Mouse (Mus musculus): ENCODE results near the gene Gm47841. TPM values are rescaled to one million over a fixed set of nuclear protein-coding genes. Genes with fewer than 3 reads are reported as not detected.

The Gm47841 gene
- polyA plus RNA-seq, 1 experiment, result not detected

DNA sequence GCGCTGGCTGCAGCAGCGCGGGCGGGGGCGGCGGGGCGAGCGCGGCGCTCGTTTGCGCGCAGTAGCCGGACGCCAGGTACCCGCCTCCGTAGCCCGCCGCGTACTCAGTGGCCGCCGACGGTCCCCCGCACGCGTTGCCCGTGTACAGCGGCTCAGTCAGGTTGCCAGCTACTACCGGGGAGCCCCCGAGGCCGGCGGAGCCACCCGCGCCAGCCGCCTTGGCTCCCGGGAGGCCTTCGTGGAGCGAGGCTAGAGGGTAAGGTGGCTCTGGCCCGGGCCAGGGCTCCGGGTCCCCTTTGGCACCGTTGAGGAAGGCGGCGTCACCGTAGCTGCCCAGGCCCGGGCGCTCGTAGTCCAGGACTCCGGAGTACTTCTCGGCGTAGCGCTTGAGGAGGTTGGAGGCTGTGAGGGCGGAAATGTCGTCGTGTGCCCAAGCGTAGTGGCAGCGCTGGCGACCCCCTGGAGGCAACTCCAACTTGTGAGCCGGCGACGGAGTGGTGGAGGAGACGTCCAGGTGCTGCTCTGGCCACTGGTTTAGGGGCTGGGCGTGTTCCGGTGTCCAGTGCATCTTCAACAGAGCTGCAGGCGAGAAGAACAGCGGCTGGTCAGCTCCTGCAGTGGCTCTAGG is 6.7 kb upstream of the Gm47841 start:
- Histone ChIP-seq H3K4me1 (ENCODE audit: control insufficient read depth, insufficient read depth, insufficient read length, low read length) (no peaks in the 10 kb centered on the region), H3K27me3 (ENCODE audit: control insufficient read depth, insufficient read depth, low read length) (peaks cover 29% of the 10 kb centered on the region), H3K36me3 (ENCODE audit: control insufficient read depth, insufficient read depth, low read length) (0 out of 2 replicates have a peak, but pooled peaks cover 2% of the 10 kb centered on the region), H3K4me3 (ENCODE audit: low read depth, low read length) (no peak overlapping the region), H3K27ac (ENCODE audit: insufficient read depth, low read depth, low read length) (no peak overlapping the region)
- 49% methylated on average over 65 of the region's 65 CpGs for WGBS
- no peak for TF ChIP-seq CTCF (IDR thresholded peaks at IDR 0.05; ENCODE audit: extremely low read depth, insufficient read length, insufficient replicate concordance, low read depth, low read length)
- TF ChIP-seq POLR2A (IDR thresholded peaks at IDR 0.05; ENCODE audit: low read depth, low read length), result no peak

DNA sequence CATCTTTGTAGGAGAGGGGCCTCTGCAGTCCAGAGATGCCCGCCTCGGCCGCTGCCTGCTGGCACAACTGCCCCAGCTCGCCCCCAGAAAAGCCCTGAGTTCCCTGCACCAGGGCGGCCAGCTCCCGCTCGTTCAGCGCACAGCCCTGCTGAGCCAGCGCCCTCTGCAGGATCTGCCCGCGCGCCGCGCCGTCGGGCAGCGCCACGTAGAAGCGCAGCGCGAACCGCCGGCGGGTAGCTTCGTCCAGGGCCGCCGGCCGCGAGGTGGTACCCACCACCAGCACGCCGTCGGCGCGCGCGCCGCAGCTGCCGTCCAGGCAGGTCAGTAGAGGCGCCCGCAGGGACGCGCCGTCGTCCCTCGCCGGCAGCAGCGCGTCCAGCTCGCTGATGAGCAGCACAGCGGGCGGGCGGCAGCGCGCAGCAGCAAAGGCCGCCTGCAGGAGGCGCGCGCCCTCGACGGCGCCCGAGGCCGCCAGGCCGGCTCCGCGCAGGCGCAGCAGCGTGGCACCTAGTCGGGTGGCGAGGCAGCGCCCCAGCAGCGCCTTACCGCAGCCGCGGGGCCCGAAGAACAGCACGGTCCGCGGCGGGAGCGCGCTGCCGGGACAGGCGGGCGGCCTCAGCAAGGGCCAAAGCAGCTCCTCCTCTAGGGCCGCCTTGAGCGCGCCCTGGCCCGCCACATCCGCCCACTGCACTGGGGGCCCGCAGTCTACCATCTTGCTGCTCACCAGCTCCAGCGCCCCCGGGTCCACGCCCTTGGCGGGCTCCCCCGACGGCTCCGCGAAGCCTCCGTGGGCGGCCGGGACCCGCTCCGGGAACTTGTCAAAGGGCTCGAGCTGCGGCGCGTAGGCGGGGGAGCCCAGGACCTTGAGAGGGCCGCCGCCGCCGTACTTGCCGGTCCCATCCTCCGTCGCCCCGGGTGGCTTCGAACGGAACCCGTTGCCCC is 5.6 kb upstream of the Gm47841 start:
- H3K27me3 ChIP-seq (ENCODE audit: control insufficient read depth, insufficient read depth, low read length), result peaks cover 35% of the 10 kb centered on the region
- TF ChIP-seq CTCF (IDR thresholded peaks at IDR 0.05; ENCODE audit: extremely low read depth, insufficient read length, insufficient replicate concordance, low read depth, low read length), result no peak
- TF ChIP-seq POLR2A (IDR thresholded peaks at IDR 0.05; ENCODE audit: low read depth, low read length), result no peak
- H3K27ac ChIP-seq (ENCODE audit: insufficient read depth, low read depth, low read length), result no peak overlapping the region
- H3K36me3 ChIP-seq (ENCODE audit: control insufficient read depth, insufficient read depth, low read length), result 0 out of 2 replicates have a peak, but pooled peaks cover 2% of the 10 kb centered on the region
- peak overlapping the region; percentile 31 for H3K4me3 ChIP-seq (ENCODE audit: low read depth, low read length)
- no peaks in the 10 kb centered on the region for H3K4me1 ChIP-seq (ENCODE audit: control insufficient read depth, insufficient read depth, insufficient read length, low read length)
- 61% methylated on average over 117 of the region's 120 CpGs for WGBS

DNA sequence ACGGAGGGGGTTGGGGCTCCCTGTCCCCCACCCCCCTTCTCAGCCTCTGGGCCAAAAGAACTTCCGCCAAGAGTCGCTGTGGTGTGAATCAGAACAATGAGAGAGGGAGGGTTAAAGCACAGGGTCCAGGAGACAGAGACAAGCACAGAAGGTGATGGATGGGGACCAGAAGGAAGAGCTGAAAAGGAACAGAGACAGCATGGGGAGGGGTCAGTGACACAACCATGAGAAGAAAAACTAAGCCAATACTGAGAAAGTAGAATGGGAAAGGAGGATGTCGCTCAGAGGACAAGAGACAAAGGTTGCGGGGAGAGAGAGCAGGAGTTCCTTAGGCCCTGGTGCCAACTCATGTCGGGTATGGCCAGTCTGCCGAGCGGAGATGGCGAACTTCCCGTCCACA is 4.7 kb upstream of the Gm47841 start:
- WGBS, result 79% methylated on average over 10 of the region's 10 CpGs
- no peak overlapping the region for H3K4me3 ChIP-seq (ENCODE audit: low read depth, low read length)
- H3K27ac ChIP-seq (ENCODE audit: insufficient read depth, low read depth, low read length), result no peak overlapping the region
- TF ChIP-seq CTCF (IDR thresholded peaks at IDR 0.05; ENCODE audit: extremely low read depth, insufficient read length, insufficient replicate concordance, low read depth, low read length) (no peak), POLR2A (IDR thresholded peaks at IDR 0.05; ENCODE audit: low read depth, low read length) (no peak)
- peaks cover 2% of the 10 kb centered on the region; the same call in 1 of the 2 replicates for H3K4me1 ChIP-seq (ENCODE audit: control insufficient read depth, insufficient read depth, insufficient read length, low read length)
- H3K36me3 ChIP-seq (ENCODE audit: control insufficient read depth, insufficient read depth, low read length), result 0 out of 2 replicates have a peak, but pooled peaks cover 2% of the 10 kb centered on the region
- peaks cover 42% of the 10 kb centered on the region for H3K27me3 ChIP-seq (ENCODE audit: control insufficient read depth, insufficient read depth, low read length)

DNA sequence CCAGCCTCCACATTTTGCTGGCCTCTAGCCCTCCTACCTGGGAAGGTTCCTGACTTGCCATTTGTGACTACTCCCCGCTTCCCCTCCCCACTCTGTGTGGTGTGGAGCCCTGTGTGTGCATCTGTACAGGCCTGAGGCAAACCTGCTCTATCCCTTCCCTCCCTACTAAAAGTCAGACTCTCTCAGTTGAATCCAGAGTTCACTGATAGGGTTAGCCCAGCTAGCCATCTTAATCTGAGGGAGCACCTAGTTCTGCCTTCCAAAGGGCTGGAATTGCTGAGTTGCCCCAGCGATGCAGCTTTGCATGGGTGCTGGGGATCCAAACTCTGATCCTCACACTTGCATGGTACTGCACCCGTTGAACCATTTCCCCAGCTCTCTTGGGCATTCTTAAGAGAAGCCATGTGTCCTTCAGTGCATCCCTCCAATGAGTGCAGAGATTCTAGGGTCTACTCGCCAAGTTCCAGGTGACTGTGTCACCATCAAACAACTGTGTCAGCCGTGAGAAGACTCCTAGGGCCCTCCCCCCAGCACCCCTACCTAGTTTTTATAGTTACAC is 1.2 kb upstream of the Gm47841 start:
- H3K27me3 ChIP-seq (ENCODE audit: control insufficient read depth, insufficient read depth, low read length), result peaks cover 49% of the 10 kb centered on the region
- TF ChIP-seq POLR2A (IDR thresholded peaks at IDR 0.05; ENCODE audit: low read depth, low read length), result no peak
- no peak for TF ChIP-seq CTCF (IDR thresholded peaks at IDR 0.05; ENCODE audit: extremely low read depth, insufficient read length, insufficient replicate concordance, low read depth, low read length)

DNA sequence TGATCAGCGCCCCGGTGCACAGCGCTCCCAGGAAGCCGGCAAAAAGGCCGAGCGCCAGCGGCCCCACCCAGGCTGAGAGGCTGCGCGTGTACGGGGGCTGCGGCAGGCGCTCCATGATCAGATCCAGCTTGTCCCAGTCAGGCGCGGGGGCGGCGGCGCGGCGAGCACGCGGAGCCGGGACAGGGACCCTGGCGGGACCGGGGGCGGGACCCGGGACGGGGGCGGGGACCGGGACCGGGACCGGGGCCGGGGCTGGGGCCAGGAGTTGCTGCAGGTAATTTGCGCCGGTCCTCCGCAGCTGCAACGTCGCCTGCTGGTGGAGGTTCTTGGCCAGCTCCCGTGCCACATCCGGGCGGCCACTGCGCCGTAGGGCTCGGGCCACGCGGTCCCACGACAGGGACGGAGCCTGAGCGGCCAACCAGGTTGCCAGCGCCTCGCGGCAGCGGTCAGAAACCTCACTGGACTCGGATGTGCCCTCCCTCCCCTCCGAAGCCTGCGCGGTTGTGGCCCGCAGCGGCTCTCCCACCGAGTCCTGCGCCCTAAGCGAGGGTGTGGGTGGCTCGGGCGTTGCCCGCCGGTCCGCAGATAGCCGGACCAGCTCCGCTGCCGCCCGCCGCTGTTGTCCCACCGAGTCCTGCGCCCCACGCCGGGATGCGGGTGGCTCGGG is 537 bp downstream of the Gm47841 start:
- 1% methylated on average over 72 of the region's 77 CpGs for WGBS
- no peaks in the 10 kb centered on the region for H3K36me3 ChIP-seq (ENCODE audit: control insufficient read depth, insufficient read depth, low read length)
- peak overlapping the region; percentile 26 for H3K4me3 ChIP-seq (ENCODE audit: low read depth, low read length)
- H3K27ac ChIP-seq (ENCODE audit: insufficient read depth, low read depth, low read length), result no peak overlapping the region
- TF ChIP-seq POLR2A (IDR thresholded peaks at IDR 0.05; ENCODE audit: low read depth, low read length) (no peak), CTCF (IDR thresholded peaks at IDR 0.05; ENCODE audit: extremely low read depth, insufficient read length, insufficient replicate concordance, low read depth, low read length) (no peak)
- peaks cover 33% of the 10 kb centered on the region for H3K27me3 ChIP-seq (ENCODE audit: control insufficient read depth, insufficient read depth, low read length)
- peaks cover 11% of the 10 kb centered on the region; the same call in 1 of the 2 replicates for H3K4me1 ChIP-seq (ENCODE audit: control insufficient read depth, insufficient read depth, insufficient read length, low read length)

More for the DNA sequence above, 1.2 kb upstream of the Gm47841 start:
- peaks cover 11% of the 10 kb centered on the region; the same call in 1 of the 2 replicates for H3K4me1 ChIP-seq (ENCODE audit: control insufficient read depth, insufficient read depth, insufficient read length, low read length)
- WGBS, result 61% methylated on average over 5 of the region's 5 CpGs
- H3K27ac ChIP-seq (ENCODE audit: insufficient read depth, low read depth, low read length), result no peak overlapping the region
- H3K36me3 ChIP-seq (ENCODE audit: control insufficient read depth, insufficient read depth, low read length), result 0 out of 2 replicates have a peak, but pooled peaks cover 2% of the 10 kb centered on the region
- no peak overlapping the region for H3K4me3 ChIP-seq (ENCODE audit: low read depth, low read length)

DNA sequence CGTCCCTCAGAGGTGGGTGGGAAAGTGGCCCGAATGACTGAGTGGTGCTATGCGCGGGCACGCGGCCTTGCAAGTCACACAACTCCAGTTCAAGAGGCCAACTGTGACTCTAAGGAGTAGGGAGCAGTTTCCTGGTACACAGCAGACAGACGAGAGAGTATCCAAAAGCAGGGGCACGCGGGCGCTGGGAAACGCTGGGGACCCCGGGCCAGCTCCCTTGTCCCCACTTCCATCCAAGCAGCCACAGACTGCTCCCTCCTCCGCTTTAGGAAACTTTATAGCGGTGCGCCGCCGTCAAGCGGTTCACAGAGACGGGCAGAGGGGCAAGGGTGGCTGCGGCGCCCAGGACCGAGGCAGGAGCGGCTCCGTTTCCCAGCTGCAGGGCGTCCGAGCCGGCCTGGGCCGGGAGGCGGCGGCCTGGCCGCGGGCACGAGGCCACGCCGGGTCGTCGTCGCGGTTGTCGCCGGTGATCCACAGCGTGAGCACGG is 1.1 kb downstream of the Gm47841 start:
- TF ChIP-seq CTCF (IDR thresholded peaks at IDR 0.05; ENCODE audit: extremely low read depth, insufficient read length, insufficient replicate concordance, low read depth, low read length), result no peak
- TF ChIP-seq POLR2A (IDR thresholded peaks at IDR 0.05; ENCODE audit: low read depth, low read length), result no peak
- WGBS, result 4% methylated on average over 43 of the region's 43 CpGs
- peaks cover 11% of the 10 kb centered on the region; the same call in 1 of the 2 replicates for H3K4me1 ChIP-seq (ENCODE audit: control insufficient read depth, insufficient read depth, insufficient read length, low read length)
- no peak overlapping the region for H3K27ac ChIP-seq (ENCODE audit: insufficient read depth, low read depth, low read length)
- H3K27me3 ChIP-seq (ENCODE audit: control insufficient read depth, insufficient read depth, low read length), result peaks cover 33% of the 10 kb centered on the region
- H3K36me3 ChIP-seq (ENCODE audit: control insufficient read depth, insufficient read depth, low read length), result no peaks in the 10 kb centered on the region
- peak overlapping the region; percentile 26 for H3K4me3 ChIP-seq (ENCODE audit: low read depth, low read length)

Measured in small intestine, adult 2 months (tissue).